8 mouse cellular contexts compared by ENCODE assay signal in the genomic region with DNA sequence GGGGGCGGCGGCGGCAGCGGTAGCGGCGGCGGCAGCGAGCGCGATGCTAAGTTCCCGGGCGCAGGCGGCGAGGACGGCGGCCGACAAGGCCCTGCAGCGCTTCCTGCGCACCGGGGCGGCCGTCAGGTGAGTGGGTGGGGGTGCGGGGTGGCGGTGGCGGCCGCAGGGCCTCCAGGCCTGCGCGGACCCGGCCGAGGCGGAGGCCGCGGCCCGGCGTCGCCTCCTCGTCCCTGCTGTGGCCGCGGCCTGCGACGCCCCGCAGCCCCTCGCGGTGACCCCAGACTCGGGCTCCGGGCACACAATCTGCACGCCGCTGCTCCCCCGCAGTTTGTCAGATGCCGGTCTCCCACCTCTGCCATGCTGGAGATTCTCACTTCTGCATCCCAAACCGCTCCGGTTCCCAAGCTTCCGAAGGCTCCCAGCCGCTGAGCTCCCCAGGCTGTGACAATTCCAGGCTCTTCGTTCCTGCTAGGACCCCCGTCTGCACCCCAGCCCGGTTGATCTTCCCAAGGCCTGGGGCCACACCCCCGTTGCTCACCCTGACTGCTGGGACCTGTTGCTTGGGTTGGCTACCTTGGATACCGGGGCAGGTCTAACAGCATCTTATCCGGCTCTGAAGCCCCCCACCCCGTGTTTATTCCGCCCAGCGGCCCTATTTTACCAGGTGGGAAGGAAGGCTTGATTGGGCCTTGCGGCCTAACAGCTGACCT. TPM values are rescaled to one million over a fixed set of nuclear protein-coding genes. Genes with fewer than 3 reads are reported as not detected.
DNase-seq lines count a peak whose midpoint lies in the region; ATAC-seq lines count a peak whose summit lies in the region.

No protein-coding gene starts in this region.

- H3K36me3 ChIP-seq in hindbrain, embryonic 15.5 days = peaks cover 11% of the 10 kb centered on the region
- peaks cover 10% of the 10 kb centered on the region; the same call in 1 of the 2 replicates for H3K36me3 ChIP-seq in midbrain, embryonic 15.5 days (replicated peaks)

- no peaks in the 10 kb centered on the region for H3K27me3 ChIP-seq in hindbrain, embryonic 15.5 days
- 0 out of 2 replicates have a peak, but pooled peaks cover 3% of the 10 kb centered on the region for H3K27me3 ChIP-seq in midbrain, embryonic 15.5 days (replicated peaks)

- peak overlapping the region; percentile 84 for H3K27ac ChIP-seq in hindbrain, embryonic 15.5 days (replicated peaks)
- peak overlapping the region; percentile 86 for H3K27ac ChIP-seq in midbrain, embryonic 15.5 days

- H3K9ac ChIP-seq in hindbrain, embryonic 15.5 days = peak overlapping the region; percentile 84
- H3K9ac ChIP-seq in midbrain, embryonic 15.5 days = peak overlapping the region; percentile 94

- DNase-seq in gastrocnemius, postnatal 10 days = peak; percentile 18
- no peak for DNase-seq in gastrocnemius, adult 18-20 months (ENCODE audit: low spot score)
- DNase-seq in urinary bladder, adult 2 months (ENCODE audit: low spot score) = peak; percentile 25
- no peak for DNase-seq in urinary bladder, postnatal 36 days (ENCODE audit: low spot score in 2 of 2)
- DNase-seq in layer of hippocampus, adult 9-11 months = no peak
- DNase-seq in kidney, postnatal 25 days = no peak

- H3K4me3 ChIP-seq in hindbrain, embryonic 15.5 days = peak overlapping the region; percentile 69
- H3K4me3 ChIP-seq in midbrain, embryonic 15.5 days = peak overlapping the region; percentile 98

- no peaks in the 10 kb centered on the region for H3K9me3 ChIP-seq in hindbrain, embryonic 15.5 days
- no peaks in the 10 kb centered on the region for H3K9me3 ChIP-seq in midbrain, embryonic 15.5 days

- WGBS in hindbrain, embryonic 15.5 days = 3% methylated on average over 41 of the region's 64 CpGs
- WGBS in midbrain, embryonic 15.5 days = 3% methylated on average over 54 of the region's 64 CpGs

- peaks cover 28% of the 10 kb centered on the region for H3K4me1 ChIP-seq in hindbrain, embryonic 15.5 days (replicated peaks)
- H3K4me1 ChIP-seq in midbrain, embryonic 15.5 days = peaks cover 27% of the 10 kb centered on the region

- peak overlapping the region; percentile 81 for H3K4me2 ChIP-seq in hindbrain, embryonic 15.5 days
- peak overlapping the region; percentile 94 for H3K4me2 ChIP-seq in midbrain, embryonic 15.5 days

- peak; percentile 74 for ATAC-seq in hindbrain, embryonic 15.5 days (ENCODE audit: low FRiP score, low read depth)
- peak; percentile 76 for ATAC-seq in midbrain, embryonic 15.5 days (replicated peaks)

RNA-seq across cellular contexts. Expression of a gene that starts 9.2 kb away (rescaled TPM):
- under 1 TPM; 0.21 to 0.27 TPM for total RNA-seq in gastrocnemius, postnatal 10 days (2021)
- total RNA-seq in gastrocnemius, adult 18-20 months (2021) = not detected
- 0.12 and 0.16 TPM in 2 replicates for polyA plus RNA-seq in urinary bladder, adult 2 months (2012; rRNA removed)
- polyA plus RNA-seq in hindbrain, embryonic 15.5 days (2015; fragmentation: Nextera tagmentation; extraction: Ambion mirVana) = 85.9 and 93.9 TPM in 2 replicates
- 104 and 115 TPM in 2 replicates for polyA plus RNA-seq in midbrain, embryonic 15.5 days (2015; fragmentation: Nextera tagmentation; extraction: Ambion mirVana)

RNA-seq across cellular contexts. Expression of a gene that starts 27.5 kb away (rescaled TPM):
- total RNA-seq in gastrocnemius, postnatal 10 days (2021) = 1 to 10 TPM; 1.6 to 2.4 TPM
- total RNA-seq in gastrocnemius, adult 18-20 months (2021) = 1 to 10 TPM in 1 of 2 experiments, under 1 TPM in 1; 0.53 to 1.0 TPM
- 8.8 and 9.4 TPM in 2 replicates for polyA plus RNA-seq in urinary bladder, adult 2 months (2012; rRNA removed)
- polyA plus RNA-seq in hindbrain, embryonic 15.5 days (2015; fragmentation: Nextera tagmentation; extraction: Ambion mirVana) = 6.4 and 7.4 TPM in 2 replicates
- 5.3 and 6.9 TPM in 2 replicates for polyA plus RNA-seq in midbrain, embryonic 15.5 days (2015; fragmentation: Nextera tagmentation; extraction: Ambion mirVana)

RNA-seq across cellular contexts. Expression of a gene that starts 29.6 kb away (rescaled TPM):
- 1 to 10 TPM; 5.8 to 6.8 TPM for total RNA-seq in gastrocnemius, postnatal 10 days (2021)
- 1 to 10 TPM; 6.0 to 9.2 TPM for total RNA-seq in gastrocnemius, adult 18-20 months (2021)
- 2.4 and 3.3 TPM in 2 replicates for polyA plus RNA-seq in urinary bladder, adult 2 months (2012; rRNA removed)
- 12.8 and 13.5 TPM in 2 replicates for polyA plus RNA-seq in hindbrain, embryonic 15.5 days (2015; fragmentation: Nextera tagmentation; extraction: Ambion mirVana)
- polyA plus RNA-seq in midbrain, embryonic 15.5 days (2015; fragmentation: Nextera tagmentation; extraction: Ambion mirVana) = 8.5 and 9.7 TPM in 2 replicates

RNA-seq across cellular contexts. Expression of a gene that starts 35.3 kb away (rescaled TPM):
- total RNA-seq in gastrocnemius, postnatal 10 days (2021) = 10 to 100 TPM in 1 of 2 experiments, 1 to 10 TPM in 1; 9.6 to 10.1 TPM
- total RNA-seq in gastrocnemius, adult 18-20 months (2021) = 1 to 10 TPM; 7.2 to 8.2 TPM
- polyA plus RNA-seq in urinary bladder, adult 2 months (2012; rRNA removed) = 17.9 and 19.1 TPM in 2 replicates
- 17.0 and 18.5 TPM in 2 replicates for polyA plus RNA-seq in hindbrain, embryonic 15.5 days (2015; fragmentation: Nextera tagmentation; extraction: Ambion mirVana)
- polyA plus RNA-seq in midbrain, embryonic 15.5 days (2015; fragmentation: Nextera tagmentation; extraction: Ambion mirVana) = 20.7 and 22.1 TPM in 2 replicates

RNA-seq across cellular contexts. Expression of a gene that starts 45.8 kb away (rescaled TPM):
- 10 to 100 TPM; 66.3 to 71.7 TPM for total RNA-seq in gastrocnemius, postnatal 10 days (2021)
- total RNA-seq in gastrocnemius, adult 18-20 months (2021) = 100 to 1,000 TPM; 154 to 158 TPM
- 7.7 and 9.6 TPM in 2 replicates for polyA plus RNA-seq in urinary bladder, adult 2 months (2012; rRNA removed)
- 4.4 TPM in 2 replicates for polyA plus RNA-seq in hindbrain, embryonic 15.5 days (2015; fragmentation: Nextera tagmentation; extraction: Ambion mirVana)
- 5.0 and 5.8 TPM in 2 replicates for polyA plus RNA-seq in midbrain, embryonic 15.5 days (2015; fragmentation: Nextera tagmentation; extraction: Ambion mirVana)

Comparison
In these comparisons a context has a peak if more than half of its experiments do, and no peak if none do; other contexts are left out.
1. DNase-seq: peak in gastrocnemius, postnatal 10 days (single experiment) and urinary bladder, adult 2 months (single experiment); none in gastrocnemius, adult 18-20 months (single experiment), urinary bladder, postnatal 36 days (0 of 2), layer of hippocampus, adult 9-11 months (single experiment) and kidney, postnatal 25 days (0 of 2).
2. RNA of a gene that starts 9.2 kb away (polyA plus RNA-seq): 104 to 115 TPM in midbrain, embryonic 15.5 days and 85.9 to 93.9 TPM in hindbrain, embryonic 15.5 days; 0.12 to 0.16 TPM in urinary bladder, adult 2 months; every median in the first group is over 10 times any median in the second.